Mouse (Mus musculus) left cerebral cortex, adult 8-10 months (tissue): ENCODE measurements around the gene Slc22a23. TPM values are rescaled to one million over a fixed set of nuclear protein-coding genes. Genes with fewer than 3 reads are reported as not detected.
A peak's percentile ranks its signal among the peaks of the same experiment; 100 is the strongest.

Source experiments
- DNase-seq, 2 experiments: peaks; one replicate each; pipeline ENCODE4 v3.0.0; 2022; ENCODE audit warnings: low spot score in 2 of 2
- total RNA-seq, 4 experiments: library from RNA; stranded (reverse); gene quantifications; 2 replicates each; pipeline ENCODE4 v1.2.4; 2022

Gene Slc22a23
- total RNA-seq, 4 experiments from 2014 or later: 51.6 to 55.1 (median 53.4) TPM

- no peak for DNase-seq
Observed at GRCm38 (mm10) chr13:34301585-34301984, 43.4 kb downstream of the Slc22a23 start.

- DNase-seq: no peak
Observed at GRCm38 (mm10) chr13:34299351-34300333, 45.3 kb downstream of the Slc22a23 start.

GRCm38 (mm10) chr13:34298674-34299073 is 46.3 kb downstream of the Slc22a23 start:
- no peak for DNase-seq

GRCm38 (mm10) chr13:34298061-34298460 is 46.9 kb downstream of the Slc22a23 start:
- no peak for DNase-seq

- peak in 1 of 2 experiments; percentile 51 for DNase-seq
Observed at GRCm38 (mm10) chr13:34295787-34296435, 49.1 kb downstream of the Slc22a23 start.

GRCm38 (mm10) chr13:34294212-34294611 is 50.8 kb downstream of the Slc22a23 start:
- DNase-seq: no peak

GRCm38 (mm10) chr13:34292042-34292441 is 52.9 kb downstream of the Slc22a23 start:
- no peak for DNase-seq

- no peak for DNase-seq
Observed at GRCm38 (mm10) chr13:34290346-34290745, 54.6 kb downstream of the Slc22a23 start.

GRCm38 (mm10) chr13:34289567-34289966 is 55.4 kb downstream of the Slc22a23 start:
- peak in 1 of 2 experiments; percentile 42 for DNase-seq

GRCm38 (mm10) chr13:34288129-34288528 is 56.9 kb downstream of the Slc22a23 start:
- DNase-seq: no peak

GRCm38 (mm10) chr13:34287601-34288083 is 57.3 kb downstream of the Slc22a23 start:
- no peak for DNase-seq

- no peak for DNase-seq
Observed at GRCm38 (mm10) chr13:34281360-34281759, 63.6 kb downstream of the Slc22a23 start.

- DNase-seq: peak in 1 of 2 experiments; percentile 67
Observed at GRCm38 (mm10) chr13:34278759-34279270, 66.2 kb downstream of the Slc22a23 start.

- DNase-seq: peak in 1 of 2 experiments; percentile 54
Observed at GRCm38 (mm10) chr13:34278288-34278701, 66.7 kb downstream of the Slc22a23 start.

- DNase-seq: no peak
Observed at GRCm38 (mm10) chr13:34277611-34278010, 67.4 kb downstream of the Slc22a23 start.

- DNase-seq: no peak
Observed at GRCm38 (mm10) chr13:34277001-34277400, 68.0 kb downstream of the Slc22a23 start.

GRCm38 (mm10) chr13:34274890-34275289 is 70.1 kb downstream of the Slc22a23 start:
- no peak for DNase-seq

- no peak for DNase-seq
Observed at GRCm38 (mm10) chr13:34274417-34274816, 70.6 kb downstream of the Slc22a23 start.

GRCm38 (mm10) chr13:34272275-34273054 is 72.5 kb downstream of the Slc22a23 start:
- DNase-seq: no peak

GRCm38 (mm10) chr13:34271665-34272064 is 73.3 kb downstream of the Slc22a23 start:
- DNase-seq: no peak
